Mouse (Mus musculus) heart, embryonic 12.5 days (tissue): Measurements from ENCODE around the gene Tdp2. TPM values are rescaled to one million over a fixed set of nuclear protein-coding genes. Genes with fewer than 3 reads are reported as not detected.

Experiments
- ATAC-seq: fragments of 200-750 bp; cut with Nextera tagmentation; 2 replicates; pipeline ENCODE4 v1.8.0; 2017; ENCODE audit warnings: moderate TSS enrichment, moderate library complexity; ENCODE audit not compliant: insufficient number of reproducible peaks, low FRiP score
- H3K27ac ChIP-seq: fragments of 300-500 bp; sonication (generic); 2 replicates; pipeline ENCODE4 v1.5.1; 2016; ENCODE audit warnings: mild to moderate bottlenecking, moderate library complexity; ENCODE audit not compliant: poor library complexity, severe bottlenecking
- H3K27me3 ChIP-seq: fragments of 300-500 bp; sonication (generic); replicated peaks from 2 replicates; pipeline ENCODE4 v1.6.1; 2016; ENCODE audit warnings: mild to moderate bottlenecking, moderate library complexity
- H3K36me3 ChIP-seq: fragments of 300-500 bp; sonication (generic); 2 replicates; pipeline ENCODE4 v1.6.1; 2016; ENCODE audit warnings: mild to moderate bottlenecking, moderate library complexity
- H3K4me1 ChIP-seq: fragments of 300-500 bp; sonication (generic); replicated peaks from 2 replicates; pipeline ENCODE4 v1.6.1; 2016; ENCODE audit warnings: mild to moderate bottlenecking
- H3K4me2 ChIP-seq: fragments of 300-500 bp; sonication (generic); 2 replicates; pipeline ENCODE4 v1.6.1; 2016; ENCODE audit warnings: mild to moderate bottlenecking, moderate library complexity
- H3K4me3 ChIP-seq: fragments of 300-500 bp; sonication (generic); 2 replicates; pipeline ENCODE4 v1.5.1; 2016; ENCODE audit warnings: mild to moderate bottlenecking
- H3K9ac ChIP-seq: fragments of 300-500 bp; sonication (generic); 2 replicates; pipeline ENCODE4 v1.6.1; 2016; ENCODE audit warnings: mild to moderate bottlenecking, moderate library complexity
- H3K9me3 ChIP-seq: fragments of 300-500 bp; sonication (generic); replicated peaks from 2 replicates; pipeline ENCODE4 v1.6.1; 2016; ENCODE audit warnings: mild to moderate bottlenecking, moderate library complexity
- WGBS: fragments of 180-500 bp; shearing (Covaris S2); methylation state at CpG from one replicate; pipeline ENCODE4 v1.1.7; 2016; 5-methylcytosine and 5-hydroxymethylcytosine counted together
- polyA plus RNA-seq: library from polyadenylated mRNA; unstranded; fragments of >200 nt; fragmentation: Nextera tagmentation; extraction: Ambion mirVana; gene quantifications from 2 replicates; pipeline ENCODE4 v1.2.1, GENCODE M21; 2016

The Tdp2 gene
- polyA plus RNA-seq, 1 experiment from 2014 or later, result 38.5 TPM

DNA sequence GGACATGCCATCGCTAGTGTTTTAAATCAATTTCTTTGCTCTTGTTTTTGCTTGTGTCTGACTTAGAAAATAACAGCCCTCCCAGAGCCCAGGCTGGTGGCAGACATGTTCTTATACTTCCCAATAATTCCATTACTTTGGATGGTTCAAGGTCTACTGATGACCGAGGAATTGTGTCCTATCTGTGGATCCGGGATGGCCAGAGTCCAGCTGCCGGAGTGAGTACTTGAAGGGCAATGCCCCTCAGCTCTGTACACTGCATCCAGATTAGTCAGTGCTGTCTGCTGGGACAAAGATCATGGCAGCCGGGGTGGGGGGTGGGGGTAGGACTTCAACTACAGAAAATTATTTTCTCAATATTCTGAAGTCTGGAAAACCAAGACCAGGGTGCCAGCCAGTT, 49.2 kb downstream of the Tdp2 start:
- 82% methylated on average over 5 of the region's 5 CpGs for WGBS
- H3K4me3 ChIP-seq, result no peak overlapping the region
- no peak overlapping the region for H3K9ac ChIP-seq

DNA sequence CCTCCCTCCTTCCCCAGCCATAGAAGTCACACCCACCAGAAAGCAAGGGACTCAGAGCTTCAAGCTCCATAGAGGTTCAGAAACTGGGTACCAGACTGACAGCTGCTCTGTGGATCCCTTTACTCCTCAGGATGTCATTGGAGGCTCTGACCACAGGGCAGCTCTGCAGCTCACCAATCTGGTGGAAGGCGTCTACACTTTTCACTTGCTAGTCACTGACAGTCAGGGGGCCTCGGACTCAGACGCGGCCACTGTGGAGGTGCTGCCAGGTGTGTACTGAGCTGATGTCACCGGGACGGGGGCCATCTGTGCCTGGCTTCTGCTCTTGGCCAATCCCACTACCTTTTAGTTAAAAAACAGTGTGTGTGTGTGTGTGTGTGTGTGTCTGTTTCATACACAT, 50.9 kb downstream of the Tdp2 start:
- ATAC-seq, result no peak
- H3K9ac ChIP-seq, result no peak overlapping the region
- no peak overlapping the region for H3K4me2 ChIP-seq
- peaks cover 5% of the 10 kb centered on the region; the same call in 1 of the 2 replicates for H3K9me3 ChIP-seq
- no peak overlapping the region for H3K4me3 ChIP-seq
- WGBS, result 86% methylated on average over 6 of the region's 6 CpGs
- no peaks in the 10 kb centered on the region for H3K4me1 ChIP-seq
- H3K36me3 ChIP-seq, result no peaks in the 10 kb centered on the region
- H3K27me3 ChIP-seq, result no peaks in the 10 kb centered on the region
- H3K27ac ChIP-seq, result no peak overlapping the region

More for the DNA sequence above, 49.2 kb downstream of the Tdp2 start:
- no peak for ATAC-seq
- H3K9me3 ChIP-seq, result peaks cover 5% of the 10 kb centered on the region; the same call in 1 of the 2 replicates
- no peaks in the 10 kb centered on the region for H3K27me3 ChIP-seq
- no peaks in the 10 kb centered on the region for H3K4me1 ChIP-seq
- no peak overlapping the region for H3K4me2 ChIP-seq
- no peaks in the 10 kb centered on the region for H3K36me3 ChIP-seq
- no peak overlapping the region for H3K27ac ChIP-seq

GRCm38 (mm10) chr13:24889554-24889953, 58.1 kb downstream of the Tdp2 start:
- Histone ChIP-seq H3K27ac (no peak overlapping the region), H3K4me3 (no peak overlapping the region), H3K4me2 (no peak overlapping the region), H3K9ac (no peak overlapping the region), H3K4me1 (no peaks in the 10 kb centered on the region), H3K9me3 (no peaks in the 10 kb centered on the region), H3K36me3 (no peaks in the 10 kb centered on the region), H3K27me3 (no peaks in the 10 kb centered on the region)
- ATAC-seq, result no peak
- 45% methylated on average over 1 of the region's 1 CpGs for WGBS

Other genes starting within 250 kb of the Tdp2 start
- 10.5 and 10.9 TPM in 2 replicates for gene Ripor2, start 249.5 kb upstream of the Tdp2 start, polyA plus RNA-seq
- gene Armh2, start 90.4 kb upstream of the Tdp2 start, polyA plus RNA-seq, result not detected in 2 replicates
- gene Gmnn, start 69.8 kb upstream of the Tdp2 start, polyA plus RNA-seq, result 111 and 114 TPM in 2 replicates
- 9.4 and 12.6 TPM in 2 replicates for gene BC005537, start 30.0 kb upstream of the Tdp2 start, polyA plus RNA-seq
- 187 and 195 TPM in 2 replicates for gene Acot13, start 139 bp upstream of the Tdp2 start, polyA plus RNA-seq
- 0.28 TPM in 1 of 2 replicates, not detected in the other for gene D130043K22Rik, start 13.5 kb downstream of the Tdp2 start, polyA plus RNA-seq
- gene Aldh5a1, start 106.0 kb downstream of the Tdp2 start, polyA plus RNA-seq, result 13.3 and 13.8 TPM in 2 replicates
- 0.15 and 0.24 TPM in 2 replicates for gene Gpld1, start 111.5 kb downstream of the Tdp2 start, polyA plus RNA-seq
- 27.6 and 28.7 TPM in 2 replicates for gene Mrs2, start 188.7 kb downstream of the Tdp2 start, polyA plus RNA-seq
- 1.0 and 1.4 TPM in 2 replicates for gene Dcdc2a, start 224.3 kb downstream of the Tdp2 start, polyA plus RNA-seq